Mouse (Mus musculus): Measurements from ENCODE around the gene Casq2. TPM values are rescaled to one million over a fixed set of nuclear protein-coding genes. Genes with fewer than 3 reads are reported as not detected.

Gene Casq2
- total RNA-seq, 2 experiments from 2014 or later: 1,032 to 1,091 TPM

GRCm38 (mm10) chr3:102187401-102187800 is 101.2 kb downstream of the Casq2 start:
- DNase-seq: no peak
- intact Hi-C loops (cut with DNase I): no loop called here

GRCm38 (mm10) chr3:102188972-102189371 is 102.8 kb downstream of the Casq2 start:
- intact Hi-C loops (cut with DNase I): no loop called here

GRCm38 (mm10) chr3:102190015-102190414 is 103.8 kb downstream of the Casq2 start:
- DNase-seq: no peak
- intact Hi-C loops (cut with DNase I): loop anchor here (2.0 to 5.0 kb wide), 2 partner anchors 19 to 108 kb away; no protein-coding TSS in a partner anchor

More at GRCm38 (mm10) chr3:102188972-102189371, 102.8 kb downstream of the Casq2 start:
- DNase-seq: peak; percentile 41 to 43

- intact Hi-C loops (cut with DNase I): loop anchor here (2.0 to 5.0 kb wide), 2 partner anchors 20 to 108 kb away; no protein-coding TSS in a partner anchor
- DNase-seq: no peak
Observed at GRCm38 (mm10) chr3:102190642-102191041, 104.4 kb downstream of the Casq2 start.

GRCm38 (mm10) chr3:102191575-102191974 is 105.4 kb downstream of the Casq2 start:
- no peak for DNase-seq
- intact Hi-C loops (cut with DNase I): loop anchor here (2.0 to 5.0 kb wide), 2 partner anchors 21 to 109 kb away; no protein-coding TSS in a partner anchor

GRCm38 (mm10) chr3:102192621-102193020 is 106.4 kb downstream of the Casq2 start:
- intact Hi-C loops (cut with DNase I): loop anchor here (5.0 kb wide), 1 partner anchor 110 kb away; no protein-coding TSS in a partner anchor
- peak; percentile 70 to 73 for DNase-seq

GRCm38 (mm10) chr3:102193488-102194290 is 107.5 kb downstream of the Casq2 start:
- intact Hi-C loops (cut with DNase I): loop anchor here (5.0 kb wide), 1 partner anchor 111 kb away; no protein-coding TSS in a partner anchor
- DNase-seq: peak; percentile 57 to 60

GRCm38 (mm10) chr3:102194291-102195051 is 108.3 kb downstream of the Casq2 start:
- intact Hi-C loops (cut with DNase I): loop anchor here (5.0 kb wide), 1 partner anchor 112 kb away; no protein-coding TSS in a partner anchor
- peak; percentile 27 to 41 for DNase-seq

- no peak for DNase-seq
- intact Hi-C loops (cut with DNase I): no loop called here
Observed at GRCm38 (mm10) chr3:102195762-102196161, 109.5 kb downstream of the Casq2 start.

Other genes starting within 250 kb of the Casq2 start
- under 1 TPM in 1 of 2 experiments, not detected in 1; 0.12 TPM for gene Mab21l3, start 237.5 kb upstream of the Casq2 start, total RNA-seq (2021)
- gene Slc22a15, start 162.0 kb upstream of the Casq2 start, total RNA-seq (2021): 1 to 10 TPM; 5.6 to 6.2 TPM
- not detected for gene Nhlh2, start 76.3 kb upstream of the Casq2 start, total RNA-seq (2021)
- gene Vangl1, start 118.3 kb downstream of the Casq2 start, total RNA-seq (2021): 10 to 100 TPM; 24.2 to 25.3 TPM